Mouse (Mus musculus) cortical plate, adult 2 months (tissue): ENCODE results near the gene Nrxn1.

Source experiments
- CTCF ChIP-seq: fragments of 200-500 bp; IDR thresholded peaks from 2 replicates; pipeline ENCODE4 v1.5.1; 2011; ENCODE audit warnings: mild to moderate bottlenecking, control low read depth, low read length; ENCODE audit not compliant: insufficient read depth; ENCODE audit errors: extremely low read depth
- POLR2A ChIP-seq: fragments of 200-500 bp; IDR thresholded peaks from 2 replicates; pipeline ENCODE4 v1.6.1; 2011; ENCODE audit warnings: mild to moderate bottlenecking, low read length, control low read depth; ENCODE audit not compliant: insufficient read depth; ENCODE audit errors: extremely low read depth

DNA sequence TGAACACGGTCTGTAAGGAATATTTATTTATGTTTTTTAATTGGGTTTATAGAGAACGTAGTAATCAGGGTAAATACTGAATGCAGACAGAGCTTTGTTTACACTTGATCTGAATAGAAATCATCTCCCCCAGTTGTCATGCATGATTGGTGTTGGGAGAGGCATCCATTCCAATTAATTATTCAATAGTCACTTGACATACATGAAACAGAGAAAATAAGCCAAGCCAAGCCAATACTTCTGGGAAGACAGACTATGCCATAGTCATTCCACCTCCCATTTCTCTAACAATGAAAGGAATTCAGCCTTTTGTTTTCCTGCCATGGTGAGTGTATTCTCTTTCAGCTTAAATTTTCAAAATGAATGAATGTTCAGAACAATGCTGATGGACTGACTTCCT lies 7.5 kb downstream of the Nrxn1 start:
- TF ChIP-seq POLR2A (no peak), CTCF (no peak)
